Mouse (Mus musculus) limb, embryonic 10.5 days (tissue): ENCODE measurements around the gene Bst1. TPM values are rescaled to one million over a fixed set of nuclear protein-coding genes. Genes with fewer than 3 reads are reported as not detected.

Experiments
- DNase-seq: peaks from one replicate; pipeline ENCODE4 v3.0.0-alpha.2; 2017; ENCODE audit warnings: low spot score
- H3K27ac ChIP-seq: fragments of 300-500 bp; sonication (generic); 2 replicates; pipeline ENCODE4 v1.5.1; 2016; ENCODE audit warnings: mild to moderate bottlenecking
- H3K27me3 ChIP-seq: fragments of 300-500 bp; sonication (generic); 2 replicates; pipeline ENCODE4 v1.6.1; 2016; ENCODE audit warnings: low read depth, mild to moderate bottlenecking; ENCODE audit not compliant: poor library complexity, severe bottlenecking
- H3K36me3 ChIP-seq: fragments of 300-500 bp; sonication (generic); 2 replicates; pipeline ENCODE4 v1.6.1; 2016; ENCODE audit warnings: mild to moderate bottlenecking, moderate library complexity
- H3K4me1 ChIP-seq: fragments of 300-500 bp; sonication (generic); 2 replicates; pipeline ENCODE4 v1.6.1; 2016
- H3K4me3 ChIP-seq: fragments of 300-500 bp; sonication (generic); 2 replicates; pipeline ENCODE4 v1.5.1; 2016; ENCODE audit warnings: mild to moderate bottlenecking, moderate library complexity
- H3K9me3 ChIP-seq: fragments of 300-500 bp; sonication (generic); replicated peaks from 2 replicates; pipeline ENCODE4 v1.6.1; 2016; ENCODE audit warnings: mild to moderate bottlenecking
- WGBS: fragments of 180-500 bp; shearing (Covaris S2); methylation state at CpG from one replicate; pipeline ENCODE4 v1.1.7; 2016; 5-methylcytosine and 5-hydroxymethylcytosine counted together
- polyA plus RNA-seq: library from polyadenylated mRNA; unstranded; fragments of >200 nt; fragmentation: Nextera tagmentation; extraction: Ambion mirVana; gene quantifications from 2 replicates; pipeline ENCODE4 v1.2.1, GENCODE M21; 2016

Bst1 gene
- polyA plus RNA-seq, 1 experiment from 2014 or later, result 0.05 TPM

DNA sequence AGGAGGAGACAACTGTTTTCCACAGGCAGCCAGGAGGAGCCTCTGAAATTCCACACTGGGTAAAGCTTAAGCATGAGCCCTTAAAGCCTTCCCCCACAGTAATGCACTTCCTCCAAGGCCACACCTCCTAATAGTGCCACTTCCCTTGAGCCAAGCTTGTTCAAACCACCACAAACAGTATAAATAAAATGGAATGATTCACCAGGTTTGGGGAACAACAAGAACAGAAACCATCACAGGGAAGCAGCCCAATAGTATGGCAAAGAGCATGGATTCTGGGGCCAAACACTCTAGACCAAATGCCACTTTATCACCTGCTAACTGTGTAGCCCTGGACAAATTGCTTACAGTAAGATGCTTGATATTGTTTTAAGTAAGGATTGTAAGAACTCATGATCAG, 28.9 kb downstream of the Bst1 start:
- Histone ChIP-seq H3K9me3 (0 out of 2 replicates have a peak, but pooled peaks cover 1% of the 10 kb centered on the region), H3K36me3 (no peaks in the 10 kb centered on the region), H3K27me3 (no peaks in the 10 kb centered on the region), H3K4me3 (no peak overlapping the region), H3K4me1 (peaks cover 8% of the 10 kb centered on the region; the same call in 1 of the 2 replicates), H3K27ac (no peak overlapping the region)
- no peak for DNase-seq

DNA sequence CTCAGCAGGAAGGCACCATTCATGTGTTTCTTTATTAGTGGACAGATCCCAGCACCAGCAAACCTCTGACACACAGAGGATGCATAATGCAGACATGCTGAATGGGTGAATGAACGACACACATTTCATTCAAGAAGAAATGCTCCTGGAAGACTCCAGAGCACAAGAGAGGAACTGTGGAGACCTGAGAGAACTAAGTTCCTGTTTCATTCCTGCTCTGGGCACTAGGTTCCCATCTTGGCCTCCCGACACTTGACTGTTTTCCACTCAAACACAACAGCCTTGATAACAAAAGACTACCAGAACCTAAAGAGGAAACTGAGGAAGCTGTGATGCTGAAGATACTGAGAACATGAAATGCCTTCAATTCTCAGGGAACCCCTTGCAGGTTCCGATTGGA, 29.6 kb downstream of the Bst1 start:
- Histone ChIP-seq H3K9me3 (0 out of 2 replicates have a peak, but pooled peaks cover 1% of the 10 kb centered on the region), H3K36me3 (no peaks in the 10 kb centered on the region), H3K4me3 (no peak overlapping the region), H3K27ac (no peak overlapping the region), H3K4me1 (peaks cover 8% of the 10 kb centered on the region; the same call in 1 of the 2 replicates), H3K27me3 (no peaks in the 10 kb centered on the region)
- 91% methylated on average over 3 of the region's 3 CpGs for WGBS
- no peak for DNase-seq

DNA sequence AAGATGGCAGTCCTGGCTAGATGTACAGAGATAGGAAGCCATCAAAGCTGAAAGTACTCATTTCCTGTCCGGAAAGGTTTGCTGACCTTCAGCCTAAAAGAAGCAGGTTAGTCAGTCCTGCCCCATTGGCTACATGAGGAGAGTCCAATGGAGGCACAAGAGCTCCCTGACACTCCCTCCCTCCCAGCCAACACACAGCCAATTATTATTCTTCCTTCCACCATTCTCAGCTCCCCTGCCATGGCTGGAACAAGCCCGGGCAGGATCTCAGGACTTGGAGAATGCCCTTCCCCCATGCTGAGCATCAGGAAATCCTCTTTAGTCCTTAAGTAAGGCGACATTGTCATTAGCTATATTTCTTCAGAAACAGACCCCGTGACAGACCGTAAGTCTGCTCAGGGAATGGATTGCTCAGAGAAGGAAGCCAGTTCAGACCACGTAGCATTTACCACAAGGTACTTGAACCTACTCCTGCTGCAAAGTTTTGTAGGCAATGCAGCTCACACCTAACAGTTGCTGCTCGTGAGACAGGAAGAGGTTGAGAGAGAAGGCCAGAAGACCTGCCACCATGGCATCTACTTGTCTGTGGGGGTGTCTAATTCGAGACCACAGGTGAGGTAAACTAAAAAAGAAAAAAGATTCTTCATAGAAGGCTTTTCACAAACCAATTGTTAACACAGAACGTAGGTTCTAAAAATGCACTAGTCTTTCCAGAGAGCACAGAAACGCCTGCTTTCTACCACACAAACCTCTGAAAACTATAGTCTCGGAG, 34.6 kb downstream of the Bst1 start:
- Histone ChIP-seq H3K36me3 (no peaks in the 10 kb centered on the region), H3K4me3 (no peak overlapping the region), H3K27me3 (no peaks in the 10 kb centered on the region), H3K9me3 (no peaks in the 10 kb centered on the region), H3K4me1 (no peaks in the 10 kb centered on the region), H3K27ac (0 out of 2 replicates have a peak overlapping the region, but pooled peaks have one; percentile 59)
- 79% methylated on average over 11 of the region's 11 CpGs for WGBS
- DNase-seq, result no peak

DNA sequence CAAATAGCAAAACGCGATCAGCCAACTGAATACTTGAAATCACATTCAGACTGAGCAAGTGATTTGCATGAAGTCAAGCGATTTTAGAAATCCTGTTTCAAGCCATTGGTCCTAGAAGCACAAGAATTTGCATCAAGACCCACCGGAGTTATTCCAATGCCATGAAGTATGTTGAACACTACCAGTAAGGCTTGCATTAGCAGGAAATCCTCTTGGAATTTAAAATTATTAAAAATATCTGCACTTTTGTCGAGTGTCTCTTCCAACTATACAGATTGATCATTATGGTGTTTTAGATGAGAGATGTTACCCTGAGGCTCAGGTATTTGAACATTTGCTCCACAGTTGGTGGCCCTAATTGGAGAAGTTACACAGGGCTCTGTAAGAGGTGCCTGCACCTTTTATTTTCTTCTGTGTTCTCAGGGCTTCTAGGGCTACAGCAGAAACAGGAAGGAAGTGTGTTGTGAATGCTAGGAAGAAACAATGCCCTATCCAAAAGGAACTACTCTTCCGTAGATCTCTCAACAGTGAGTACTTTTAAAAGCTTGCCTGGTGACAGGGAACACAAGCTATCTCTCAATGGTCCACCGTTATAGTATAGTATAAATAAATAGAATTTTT, 35.3 kb downstream of the Bst1 start:
- 87% methylated on average over 7 of the region's 7 CpGs for WGBS
- no peak for DNase-seq
- H3K9me3 ChIP-seq, result no peaks in the 10 kb centered on the region
- no peak overlapping the region for H3K27ac ChIP-seq
- H3K27me3 ChIP-seq, result no peaks in the 10 kb centered on the region
- no peaks in the 10 kb centered on the region for H3K4me1 ChIP-seq
- no peaks in the 10 kb centered on the region for H3K36me3 ChIP-seq
- H3K4me3 ChIP-seq, result no peak overlapping the region

DNA sequence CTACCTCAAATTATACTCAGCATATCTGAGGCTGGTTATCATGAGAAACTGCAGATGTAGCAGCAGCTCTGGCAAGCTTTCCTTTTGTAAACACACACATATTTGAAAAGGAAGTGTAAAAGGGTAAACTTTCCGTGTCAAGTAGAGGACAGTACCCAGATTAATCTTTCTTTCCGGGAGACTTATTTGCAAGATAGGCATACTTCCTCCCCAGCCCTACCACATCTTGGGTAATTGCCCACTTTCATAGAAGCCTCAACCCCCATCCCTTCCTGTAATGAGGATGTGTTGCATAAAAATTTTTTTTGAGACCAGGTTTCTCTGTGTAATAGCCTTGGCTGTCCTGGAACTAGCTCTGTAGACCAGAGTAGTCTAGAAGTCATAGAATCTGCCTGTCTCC, 37.1 kb downstream of the Bst1 start:
- no peak overlapping the region for H3K4me3 ChIP-seq
- no peaks in the 10 kb centered on the region for H3K4me1 ChIP-seq
- H3K27ac ChIP-seq, result no peak overlapping the region
- H3K27me3 ChIP-seq, result no peaks in the 10 kb centered on the region
- no peaks in the 10 kb centered on the region for H3K9me3 ChIP-seq
- 89% methylated on average over 2 of the region's 2 CpGs for WGBS
- DNase-seq, result no peak
- no peaks in the 10 kb centered on the region for H3K36me3 ChIP-seq

DNA sequence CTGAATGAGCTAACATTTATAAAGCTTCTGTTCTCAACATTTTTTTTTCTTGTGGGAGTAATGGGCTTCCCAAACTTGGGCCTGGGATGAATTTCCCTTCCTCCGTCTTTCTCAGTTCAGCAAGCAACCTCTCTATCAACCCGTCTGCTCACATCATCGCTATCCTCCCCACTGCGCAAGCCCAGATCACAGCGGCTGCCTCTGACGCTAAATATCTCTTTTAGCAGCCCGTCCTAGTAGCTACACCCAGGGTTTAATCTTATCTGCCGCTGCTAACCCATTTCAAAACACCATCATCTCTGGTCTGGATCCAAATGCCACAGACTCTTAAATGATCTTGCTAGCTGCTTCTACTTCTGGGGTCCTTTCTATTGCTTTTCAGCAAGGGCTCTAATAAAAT, 41.0 kb downstream of the Bst1 start:
- Histone ChIP-seq H3K9me3 (no peaks in the 10 kb centered on the region), H3K36me3 (no peaks in the 10 kb centered on the region), H3K4me3 (no peak overlapping the region), H3K27ac (no peak overlapping the region), H3K4me1 (no peaks in the 10 kb centered on the region), H3K27me3 (no peaks in the 10 kb centered on the region)
- 87% methylated on average over 8 of the region's 8 CpGs for WGBS
- no peak for DNase-seq

DNA sequence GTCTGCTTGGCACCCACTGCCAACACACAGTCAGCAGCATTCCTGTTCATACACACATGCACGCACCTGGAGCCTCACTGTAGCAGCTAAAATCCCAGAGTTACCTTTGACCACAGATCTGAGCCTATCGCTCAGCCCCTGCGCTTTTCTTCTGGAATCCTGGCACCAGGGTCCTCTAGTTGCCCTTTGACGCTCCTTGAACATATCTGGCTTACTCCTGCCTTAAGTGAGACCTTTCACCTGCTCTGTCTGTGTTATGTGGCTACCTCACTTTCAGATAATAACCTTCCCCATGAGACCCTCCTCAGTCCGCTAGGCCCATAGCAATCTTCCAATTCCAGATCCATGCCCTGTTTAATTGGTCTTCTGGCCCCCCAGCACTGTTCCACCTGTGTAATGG, 41.4 kb downstream of the Bst1 start:
- Histone ChIP-seq H3K4me3 (no peak overlapping the region), H3K36me3 (no peaks in the 10 kb centered on the region), H3K27ac (no peak overlapping the region), H3K9me3 (no peaks in the 10 kb centered on the region), H3K4me1 (no peaks in the 10 kb centered on the region), H3K27me3 (no peaks in the 10 kb centered on the region)
- no peak for DNase-seq
- 93% methylated on average over 5 of the region's 5 CpGs for WGBS

DNA sequence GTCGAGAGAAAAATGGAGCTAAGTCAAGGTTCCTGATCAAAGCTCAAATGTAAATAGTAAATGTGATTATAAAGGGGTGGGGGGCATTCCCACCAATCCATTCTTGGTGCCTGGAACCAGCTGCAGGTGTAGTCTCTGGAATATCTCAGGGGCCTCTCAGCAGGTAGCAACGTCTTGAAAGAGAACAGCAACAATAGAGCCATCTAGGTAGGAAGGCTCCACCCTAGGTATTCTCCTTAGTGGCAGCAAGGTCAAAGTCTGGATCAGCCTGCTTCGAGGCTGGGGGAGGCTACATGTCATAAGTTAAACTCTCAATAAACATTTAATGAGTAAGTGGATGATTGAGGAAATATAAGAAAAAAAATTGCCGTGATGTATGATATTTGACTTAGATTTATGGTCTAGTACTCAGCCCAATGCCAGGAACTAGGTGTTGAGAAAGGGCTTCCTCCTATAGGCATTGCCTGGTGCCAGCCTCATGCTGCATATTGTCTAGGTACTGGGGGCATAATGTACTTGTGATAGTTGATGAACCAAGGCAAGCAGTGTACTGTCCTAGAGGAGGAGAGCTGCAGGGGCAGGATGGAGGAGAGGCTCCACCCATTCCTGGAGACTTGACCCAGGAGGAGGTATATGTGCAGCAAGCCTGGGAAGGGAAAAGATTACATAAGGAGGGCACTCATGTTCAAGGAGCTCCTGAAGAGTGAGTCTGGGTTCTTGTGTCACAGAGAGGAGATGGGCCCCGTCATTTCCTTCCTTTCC, 42.2 kb downstream of the Bst1 start:
- no peaks in the 10 kb centered on the region for H3K4me1 ChIP-seq
- no peaks in the 10 kb centered on the region for H3K27me3 ChIP-seq
- 74% methylated on average over 5 of the region's 5 CpGs for WGBS
- H3K27ac ChIP-seq, result no peak overlapping the region
- H3K36me3 ChIP-seq, result no peaks in the 10 kb centered on the region
- no peak overlapping the region for H3K4me3 ChIP-seq
- no peak for DNase-seq
- H3K9me3 ChIP-seq, result no peaks in the 10 kb centered on the region

DNA sequence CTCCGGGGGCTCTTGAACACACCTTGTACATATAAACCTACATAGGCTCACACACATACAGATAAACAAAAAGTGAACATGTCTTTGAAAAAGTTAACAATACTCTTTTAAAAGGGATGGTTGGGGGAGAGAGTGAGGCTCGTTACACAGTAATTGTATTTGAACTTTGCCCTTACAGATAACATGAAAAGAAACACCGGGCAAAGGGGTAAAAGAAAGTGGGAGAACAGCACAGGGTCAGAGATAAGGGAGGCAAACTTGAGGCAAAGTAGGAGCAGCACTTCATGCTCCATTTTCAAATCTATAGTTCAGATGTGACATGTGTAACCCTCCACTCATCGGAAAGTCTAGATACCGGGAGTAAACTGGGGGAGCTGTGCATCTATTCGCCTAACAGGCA, 45.0 kb downstream of the Bst1 start:
- 0 out of 2 replicates have a peak, but pooled peaks cover 7% of the 10 kb centered on the region for H3K27me3 ChIP-seq
- no peaks in the 10 kb centered on the region for H3K36me3 ChIP-seq
- WGBS, result 69% methylated on average over 6 of the region's 6 CpGs
- DNase-seq, result no peak
- no peak overlapping the region for H3K4me3 ChIP-seq
- H3K9me3 ChIP-seq, result no peaks in the 10 kb centered on the region
- no peak overlapping the region for H3K27ac ChIP-seq
- peaks cover 13% of the 10 kb centered on the region for H3K4me1 ChIP-seq

DNA sequence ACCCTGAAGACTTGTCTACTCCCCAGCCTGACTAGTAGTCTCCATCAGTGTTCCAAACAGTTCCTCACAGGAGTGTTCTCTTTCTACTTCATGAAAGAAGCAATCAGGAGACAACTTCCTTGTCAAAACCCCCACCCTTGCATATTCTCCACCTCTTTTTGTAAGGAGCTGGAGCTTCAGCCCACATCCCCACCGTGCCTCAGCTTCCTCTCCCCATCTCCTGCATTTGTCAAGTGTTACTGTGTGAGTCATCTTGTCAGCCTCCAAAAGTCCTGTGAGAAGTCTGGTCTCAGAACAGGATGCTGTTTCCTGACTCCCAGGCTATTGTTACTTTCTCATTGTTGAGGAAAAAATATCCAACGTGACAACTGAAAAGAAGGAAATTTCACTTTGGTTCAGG, 46.6 kb downstream of the Bst1 start:
- Histone ChIP-seq H3K36me3 (no peaks in the 10 kb centered on the region), H3K4me3 (no peak overlapping the region), H3K9me3 (no peaks in the 10 kb centered on the region), H3K4me1 (peaks cover 25% of the 10 kb centered on the region), H3K27ac (no peak overlapping the region), H3K27me3 (0 out of 2 replicates have a peak, but pooled peaks cover 7% of the 10 kb centered on the region)
- WGBS, result 82% methylated on average over 2 of the region's 2 CpGs
- DNase-seq, result no peak

DNA sequence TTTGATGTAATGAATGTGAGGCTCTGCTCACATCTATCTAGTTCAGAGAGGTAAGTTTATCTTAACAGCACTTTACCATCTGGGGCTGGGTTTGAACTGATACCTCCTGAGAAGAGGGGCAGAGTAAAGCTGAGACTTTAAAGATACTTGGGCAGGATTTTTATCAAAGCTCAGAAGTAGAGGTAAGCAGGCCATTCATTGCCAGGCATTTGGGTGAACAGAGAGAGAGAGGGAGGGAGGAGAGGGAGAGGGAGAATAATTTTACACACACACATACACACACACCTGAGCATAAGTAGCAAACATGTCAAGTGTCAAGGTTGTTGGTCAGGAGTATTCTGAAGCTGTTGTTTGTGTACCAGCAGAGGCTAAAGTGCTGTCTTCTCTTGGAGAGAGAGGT, 49.6 kb downstream of the Bst1 start, which contains the start of gene Cd38:
Gene Cd38, plus strand, starts transcription at position 301 of the 400 bp plus-strand sequence.
- 0 out of 2 replicates have a peak, but pooled peaks cover 7% of the 10 kb centered on the region for H3K27me3 ChIP-seq
- no peak for DNase-seq
- no peaks in the 10 kb centered on the region for H3K9me3 ChIP-seq
- H3K4me1 ChIP-seq, result peaks cover 25% of the 10 kb centered on the region
- H3K27ac ChIP-seq, result peak within 1 kb of the TSS; percentile 87
- H3K4me3 ChIP-seq, result peak within 1 kb of the TSS; percentile 58
- H3K36me3 ChIP-seq, result no peaks in the 10 kb centered on the region

DNA sequence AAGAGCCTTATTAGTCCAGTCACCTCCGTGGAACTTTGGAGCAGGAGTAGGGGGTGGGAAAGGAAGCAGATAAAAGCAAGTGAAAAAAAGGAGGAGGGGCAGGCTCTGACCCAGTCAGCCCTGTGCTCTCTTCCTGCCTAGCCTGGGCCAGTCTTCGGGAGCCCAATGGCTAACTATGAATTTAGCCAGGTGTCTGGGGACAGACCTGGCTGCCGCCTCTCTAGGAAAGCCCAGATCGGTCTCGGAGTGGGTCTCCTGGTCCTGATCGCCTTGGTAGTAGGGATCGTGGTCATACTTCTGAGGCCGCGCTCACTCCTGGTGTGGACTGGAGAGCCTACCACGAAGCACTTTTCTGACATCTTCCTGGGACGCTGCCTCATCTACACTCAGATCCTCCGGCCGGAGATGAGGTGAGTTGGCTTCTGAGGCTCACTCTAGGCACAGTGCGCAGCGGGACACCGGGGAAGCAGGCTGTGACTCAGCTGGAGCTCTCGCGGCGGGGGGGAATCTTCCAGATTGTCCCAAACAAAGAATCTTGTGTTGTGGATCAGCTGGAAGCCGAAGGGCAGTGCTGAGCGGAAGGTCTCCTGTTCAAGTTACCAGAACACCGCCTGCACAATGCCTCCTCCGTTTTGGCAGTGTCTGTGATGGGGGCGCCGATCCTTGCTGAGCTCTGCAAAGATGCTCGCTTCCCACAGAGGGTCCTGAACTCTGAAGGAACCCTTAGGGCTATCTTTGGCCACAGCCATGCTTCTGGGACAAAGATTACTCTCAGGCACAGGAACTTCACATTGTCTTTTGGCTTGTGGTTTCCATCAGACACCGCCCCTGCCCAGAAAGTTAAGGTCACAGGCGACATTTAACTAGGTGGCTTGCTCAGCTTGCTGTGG, 50.3 kb downstream of the Bst1 start:
- Histone ChIP-seq H3K27me3 (0 out of 2 replicates have a peak, but pooled peaks cover 7% of the 10 kb centered on the region), H3K4me1 (peaks cover 25% of the 10 kb centered on the region), H3K9me3 (no peaks in the 10 kb centered on the region), H3K4me3 (peak overlapping the region; percentile 58), H3K27ac (peak overlapping the region; percentile 87), H3K36me3 (no peaks in the 10 kb centered on the region)
- WGBS, result 4% methylated on average over 28 of the region's 28 CpGs
- peak; percentile 63 for DNase-seq
